In genomic region chr9:22224536-22225503, GRCm38 (mm10) we compare ENCODE assay signal across 9 mouse cellular contexts. TPM values are rescaled to one million over a fixed set of nuclear protein-coding genes. Genes with fewer than 3 reads are reported as not detected.
A peak's percentile ranks its signal among the peaks of the same experiment; 100 is the strongest.
DNase-seq lines count a peak whose midpoint lies in the region; ATAC-seq and TF ChIP-seq lines count a peak whose summit lies in the region.
"Had no signal": no experiment of that assay in that cellular context is flagged by ENCODE, and none has a peak within 500 bp of the region (broad histone marks: within the 10 kb centered on the region; RNA-seq: fewer than 3 reads in every experiment).

No protein-coding gene starts in this region.

- no peaks in the 10 kb centered on the region for H3K9me3 ChIP-seq in hindbrain, postnatal 0 days (ENCODE audit: low read length)
- H3K9me3 ChIP-seq in liver, embryonic 11.5 days (ENCODE audit: control insufficient read depth, low read length): no peaks in the 10 kb centered on the region

- peak; percentile 49 for TF ChIP-seq CTCF in layer of hippocampus, adult 2 months (conservative IDR thresholded peaks at IDR 0.05)
- peak; percentile 34; the same call in 1 of the 2 replicates for TF ChIP-seq CTCF in brain, embryonic 14.5 days (IDR thresholded peaks at IDR 0.05; ENCODE audit: borderline replicate concordance, extremely low read depth, insufficient read depth, insufficient read length)
- TF ChIP-seq CTCF in hindbrain, postnatal 0 days (IDR thresholded peaks at IDR 0.05; ENCODE audit: low read depth): peak; percentile 40

- no peaks in the 10 kb centered on the region for H3K36me3 ChIP-seq in hindbrain, postnatal 0 days (ENCODE audit: insufficient read depth, low read length)
- H3K36me3 ChIP-seq in liver, embryonic 11.5 days (ENCODE audit: control insufficient read depth, insufficient read depth, low read length): no peaks in the 10 kb centered on the region

- H3K4me3 ChIP-seq in layer of hippocampus, adult 2 months: peak overlapping the region; percentile 71
- peak overlapping the region; percentile 88 for H3K4me3 ChIP-seq in hindbrain, postnatal 0 days (ENCODE audit: low read length)
- peak overlapping the region; percentile 59 for H3K4me3 ChIP-seq in liver, embryonic 11.5 days (ENCODE audit: low read depth, low read length)

- peak overlapping the region; percentile 72 for H3K4me2 ChIP-seq in hindbrain, postnatal 0 days (ENCODE audit: low read depth, low read length)
- peak overlapping the region; percentile 81 for H3K4me2 ChIP-seq in liver, embryonic 11.5 days

- H3K4me1 ChIP-seq in hindbrain, postnatal 0 days (ENCODE audit: insufficient read depth, low read length): no peaks in the 10 kb centered on the region
- no peaks in the 10 kb centered on the region; the same call in 1 of the 2 replicates for H3K4me1 ChIP-seq in liver, embryonic 11.5 days (replicated peaks; ENCODE audit: control insufficient read depth, insufficient read depth, low read length)

- ATAC-seq in erythroblast, adult 5-6 weeks (replicated peaks; ENCODE audit: low FRiP score, poor library complexity, severe bottlenecking): peak; percentile 40
- ATAC-seq in hindbrain, postnatal 0 days: peak; percentile 55
- peak; percentile 53 for ATAC-seq in liver, embryonic 11.5 days (replicated peaks; ENCODE audit: low FRiP score)

- H3K27ac ChIP-seq in layer of hippocampus, adult 2 months: peak overlapping the region; percentile 93
- peak overlapping the region; percentile 88; the same call in 1 of the 2 replicates for H3K27ac ChIP-seq in hindbrain, postnatal 0 days
- peak overlapping the region; percentile 60; the same call in 1 of the 2 replicates for H3K27ac ChIP-seq in liver, embryonic 11.5 days (ENCODE audit: low read depth, low read length)

- WGBS in hindbrain, postnatal 0 days: 23% methylated on average over 17 of the region's 17 CpGs
- WGBS in liver, embryonic 11.5 days: 18% methylated on average over 17 of the region's 17 CpGs

- peak overlapping the region; percentile 62 for H3K9ac ChIP-seq in hindbrain, postnatal 0 days (replicated peaks; ENCODE audit: low read length)
- peak overlapping the region; percentile 69 for H3K9ac ChIP-seq in liver, embryonic 11.5 days (ENCODE audit: low read depth, low read length)

- TF ChIP-seq POLR2A in brain, embryonic 14.5 days (IDR thresholded peaks at IDR 0.05; ENCODE audit: borderline replicate concordance, extremely low read depth, insufficient read depth, insufficient read length, poor library complexity, severe bottlenecking): no peak

- no peaks in the 10 kb centered on the region for H3K27me3 ChIP-seq in hindbrain, postnatal 0 days (ENCODE audit: insufficient read depth, low read length)
- no peaks in the 10 kb centered on the region for H3K27me3 ChIP-seq in liver, embryonic 11.5 days (replicated peaks; ENCODE audit: control insufficient read depth, insufficient read depth, low read length)

- no peak for DNase-seq in layer of hippocampus, adult 2 months (ENCODE audit: low spot score in 2 of 2)
- no peak for DNase-seq in layer of hippocampus, postnatal 25 days (ENCODE audit: extremely low spot score in 1 of 2, low spot score in 1 of 2)
- DNase-seq in brain, embryonic 14.5 days (ENCODE audit: low read depth): peak; percentile 85
- DNase-seq in hindbrain, postnatal 0 days (ENCODE audit: low spot score): peak; percentile 74
- DNase-seq in liver, embryonic 11.5 days (ENCODE audit: low spot score): peak; percentile 58
- peak; percentile 83 for DNase-seq in naive thymus-derived CD4-positive, alpha-beta T cell, adult 2 months (ENCODE audit: low read depth)
- peak; percentile 50 to 61 for DNase-seq in thymus, postnatal 36 days

RNA-seq across cellular contexts. Expression of gene Zfp809, which starts 0.7 kb away (rescaled TPM):
- 10 to 100 TPM; 26.0 to 26.4 TPM for total RNA-seq in layer of hippocampus, adult 2 months (2021)
- 10 to 100 TPM; 19.7 to 22.7 TPM for total RNA-seq in layer of hippocampus, postnatal 25 days (2021)
- polyA plus RNA-seq in brain, embryonic 14.5 days (2012; rRNA removed): 6.2 and 8.6 TPM in 2 replicates
- total RNA-seq in erythroblast, adult 5-6 weeks (2015; ENCODE audit: low replicate concordance): 6.5 and 25.4 TPM in 2 replicates
- 11.0 and 14.8 TPM in 2 replicates for total RNA-seq in erythroblast, adult 5-6 weeks (2017; ENCODE audit: low replicate concordance)
- total RNA-seq in hindbrain, postnatal 0 days (2014; rRNA removed): 5.3 and 6.4 TPM in 2 replicates
- 6.1 and 8.4 TPM in 2 replicates for polyA plus RNA-seq in hindbrain, postnatal 0 days (2015; fragmentation: Nextera tagmentation; extraction: Ambion mirVana)
- 16.9 and 19.7 TPM in 2 replicates for polyA plus RNA-seq in liver, embryonic 11.5 days (2014; fragmentation: Nextera tagmentation; extraction: Ambion mirVana)

RNA-seq across cellular contexts. Expression of gene Zfp599, which starts 34.9 kb away (rescaled TPM):
- total RNA-seq in layer of hippocampus, adult 2 months (2021): 1 to 10 TPM; 6.4 to 6.7 TPM
- 1 to 10 TPM; 5.0 to 5.5 TPM for total RNA-seq in layer of hippocampus, postnatal 25 days (2021)
- 3.8 and 4.5 TPM in 2 replicates for polyA plus RNA-seq in brain, embryonic 14.5 days (2012; rRNA removed)
- total RNA-seq in erythroblast, adult 5-6 weeks (2015; ENCODE audit: low replicate concordance): 0.96 and 4.0 TPM in 2 replicates
- total RNA-seq in erythroblast, adult 5-6 weeks (2017; ENCODE audit: low replicate concordance): 0.17 TPM in 1 of 2 replicates, not detected in the other
- total RNA-seq in hindbrain, postnatal 0 days (2014; rRNA removed): 3.0 and 5.5 TPM in 2 replicates
- 4.8 and 5.2 TPM in 2 replicates for polyA plus RNA-seq in hindbrain, postnatal 0 days (2015; fragmentation: Nextera tagmentation; extraction: Ambion mirVana)
- 4.8 and 5.0 TPM in 2 replicates for polyA plus RNA-seq in liver, embryonic 11.5 days (2014; fragmentation: Nextera tagmentation; extraction: Ambion mirVana)

RNA-seq across cellular contexts. Expression of gene Zfp872, which starts 36.9 kb away (rescaled TPM):
- total RNA-seq in layer of hippocampus, adult 2 months (2021): under 1 TPM in 1 of 2 experiments, not detected in 1; 0.42 TPM
- total RNA-seq in layer of hippocampus, postnatal 25 days (2021): not detected
- polyA plus RNA-seq in brain, embryonic 14.5 days (2012; rRNA removed): 0.03 and 0.15 TPM in 2 replicates
- not detected in 2 replicates for total RNA-seq in erythroblast, adult 5-6 weeks (2015; ENCODE audit: low replicate concordance)
- not detected in 2 replicates for total RNA-seq in erythroblast, adult 5-6 weeks (2017; ENCODE audit: low replicate concordance)
- total RNA-seq in hindbrain, postnatal 0 days (2014; rRNA removed): 0.26 TPM in 1 of 2 replicates, not detected in the other
- 0.24 and 0.33 TPM in 2 replicates for polyA plus RNA-seq in hindbrain, postnatal 0 days (2015; fragmentation: Nextera tagmentation; extraction: Ambion mirVana)
- 0.13 and 0.15 TPM in 2 replicates for polyA plus RNA-seq in liver, embryonic 11.5 days (2014; fragmentation: Nextera tagmentation; extraction: Ambion mirVana)
- total RNA-seq: gastrocnemius, postnatal 4 days had no signal

Comparison
In these comparisons a context has a peak if more than half of its experiments do, and no peak if none do; other contexts are left out.
1. DNase-seq: peak in brain, embryonic 14.5 days (single experiment), hindbrain, postnatal 0 days (single experiment), liver, embryonic 11.5 days (single experiment), naive thymus-derived CD4-positive, alpha-beta T cell, adult 2 months (single experiment) and thymus, postnatal 36 days (2 of 2); none in layer of hippocampus, adult 2 months (0 of 2) and layer of hippocampus, postnatal 25 days (0 of 2).
2. Peak in every context shown above with its lines, with median percentiles within 50 percentile points of each other: H3K27ac ChIP-seq, H3K4me3 ChIP-seq, CTCF ChIP-seq and ATAC-seq.